ENCODE assay signal across 16 mouse cellular contexts in the genomic region with DNA sequence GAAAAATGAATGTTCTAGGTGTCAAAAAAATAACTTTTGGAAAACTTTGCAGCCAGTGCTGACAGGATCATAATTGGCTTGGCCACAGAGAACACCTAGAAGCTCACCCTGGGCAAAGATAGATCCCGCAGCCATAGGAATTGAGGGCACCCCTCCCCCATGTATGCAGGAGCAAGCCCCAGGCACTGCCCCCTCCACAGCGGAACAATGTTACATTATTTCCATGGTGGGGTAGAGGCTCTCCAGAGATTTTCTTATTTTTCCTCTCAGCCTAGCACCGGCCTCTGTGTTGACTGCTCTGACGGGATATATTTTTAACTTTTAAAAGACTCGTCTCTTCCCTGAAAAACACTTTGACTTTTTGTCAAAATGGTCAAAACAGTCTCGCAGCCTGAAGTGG.
"Had no signal": no experiment of that assay in that cellular context is flagged by ENCODE, and none has a peak within 500 bp of the region (broad histone marks: within the 10 kb centered on the region; RNA-seq: fewer than 3 reads in every experiment).

No protein-coding gene starts in this region.

- H3K36me3 ChIP-seq: liver, embryonic 15.5 days; lung, embryonic 15.5 days; midbrain, embryonic 13.5 days; midbrain, embryonic 15.5 days had no signal

- H3K9ac ChIP-seq: liver, embryonic 15.5 days; liver, postnatal 0 days; lung, embryonic 15.5 days; midbrain, embryonic 13.5 days; midbrain, embryonic 15.5 days had no signal

- H3K27me3 ChIP-seq: liver, embryonic 15.5 days; lung, embryonic 15.5 days; megakaryocyte, embryonic 14.5 days; midbrain, embryonic 15.5 days had no signal

- ATAC-seq: liver, postnatal 0 days; lung, postnatal 0 days; midbrain, embryonic 13.5 days; midbrain, embryonic 15.5 days had no signal

- H3K27ac ChIP-seq: liver, embryonic 15.5 days; lung, embryonic 15.5 days; macrophage; midbrain, embryonic 13.5 days; midbrain, embryonic 15.5 days had no signal

- H3K4me2 ChIP-seq: liver, embryonic 15.5 days; lung, embryonic 15.5 days; midbrain, embryonic 11.5 days; midbrain, embryonic 13.5 days; midbrain, embryonic 15.5 days had no signal

- H3K9me3 ChIP-seq: liver, embryonic 15.5 days; lung, embryonic 15.5 days; midbrain, embryonic 13.5 days; midbrain, embryonic 15.5 days had no signal

- DNase-seq: liver, postnatal 0 days; lung, adult 2 months; lung, postnatal 14 days; lung, postnatal 36 days; right cerebral cortex, postnatal 14 days; thymus, adult 18-20 months; thymus, postnatal 14 days; thymus, postnatal 36 days had no signal

- H3K4me1 ChIP-seq: liver, embryonic 15.5 days; megakaryocyte, embryonic 14.5 days had no signal

- H3K4me3 ChIP-seq: liver, embryonic 15.5 days; lung, embryonic 15.5 days; megakaryocyte, embryonic 14.5 days; midbrain, embryonic 13.5 days; midbrain, embryonic 15.5 days had no signal
